Mouse (Mus musculus): ENCODE results near the gene Fam198a. TPM values are rescaled to one million over a fixed set of nuclear protein-coding genes. Genes with fewer than 3 reads are reported as not detected.

The Fam198a gene
- total RNA-seq, 4 experiments from 2014 or later: 1.8 to 2.7 (median 2.3) TPM

GRCm38 (mm10) chr9:122022776-122023175, 72.0 kb downstream of the Fam198a start:
- peak; percentile 89 for DNase-seq

- DNase-seq: no peak
These were observed 73.1 kb downstream of the Fam198a start for GRCm38 (mm10) chr9:122023873-122024272.

- DNase-seq: no peak
These were observed 73.6 kb downstream of the Fam198a start for GRCm38 (mm10) chr9:122024419-122024818.

- DNase-seq: no peak
These were observed 75.2 kb downstream of the Fam198a start for GRCm38 (mm10) chr9:122025855-122026590.

GRCm38 (mm10) chr9:122027081-122027913, 76.5 kb downstream of the Fam198a start:
- DNase-seq: peak; percentile 72

GRCm38 (mm10) chr9:122027914-122028745, 77.3 kb downstream of the Fam198a start:
- DNase-seq: peak; percentile 79

GRCm38 (mm10) chr9:122029765-122030164, 79.0 kb downstream of the Fam198a start:
- no peak for DNase-seq

Other genes with a start within 250 kb of the Fam198a start
- gene Sec22c, start 245.5 kb upstream of the Fam198a start, total RNA-seq (2022): 1 to 10 TPM; 6.4 to 8.3 (median 7.2) TPM
- 10 to 100 TPM; 32.9 to 48.3 (median 40.6) TPM for gene Ss18l2, start 240.7 kb upstream of the Fam198a start, total RNA-seq (2022)
- gene Nktr, start 231.8 kb upstream of the Fam198a start, total RNA-seq (2022): 100 to 1,000 TPM in 2 of 4 experiments, 10 to 100 TPM in 2; 57.2 to 146 (median 91.1) TPM
- 10 to 100 TPM; 39.3 to 64.2 (median 52.9) TPM for gene Zfp651, start 191.7 kb upstream of the Fam198a start, total RNA-seq (2022)
- under 1 TPM in 1 of 4 experiments, not detected in 3; 0.15 TPM for gene Klhl40, start 173.4 kb upstream of the Fam198a start, total RNA-seq (2022)
- gene Hhatl, start 158.5 kb upstream of the Fam198a start, total RNA-seq (2022): under 1 TPM in 1 of 4 experiments, not detected in 3; 0.59 TPM
- gene Ccdc13, start 111.5 kb upstream of the Fam198a start, total RNA-seq (2022): 1 to 10 TPM in 3 of 4 experiments, under 1 TPM in 1; 0.73 to 2.2 (median 1.6) TPM
- 100 to 1,000 TPM in 1 of 4 experiments, 10 to 100 TPM in 3; 86.5 to 102 (median 87.4) TPM for gene Higd1a, start 92.6 kb upstream of the Fam198a start, total RNA-seq (2022)
- 1 to 10 TPM in 1 of 4 experiments, under 1 TPM in 3; 0.77 to 2.1 (median 0.88) TPM for gene Ackr2, start 52.6 kb upstream of the Fam198a start, total RNA-seq (2022)
- under 1 TPM; 0.54 to 0.84 (median 0.72) TPM for gene Cyp8b1, start 34.7 kb upstream of the Fam198a start, total RNA-seq (2022)
- gene Pomgnt2, start 46.1 kb downstream of the Fam198a start, total RNA-seq (2022): 10 to 100 TPM; 21.3 to 31.3 (median 28.5) TPM
- 100 to 1,000 TPM; 153 to 206 (median 181) TPM for gene Snrk, start 166.3 kb downstream of the Fam198a start, total RNA-seq (2022)